Mouse (Mus musculus): Measurements from ENCODE around the gene Gtf2f2. TPM values are rescaled to one million over a fixed set of nuclear protein-coding genes. Genes with fewer than 3 reads are reported as not detected.

The Gtf2f2 gene
- polyA plus RNA-seq, 1 experiment: 3.2 TPM

DNA sequence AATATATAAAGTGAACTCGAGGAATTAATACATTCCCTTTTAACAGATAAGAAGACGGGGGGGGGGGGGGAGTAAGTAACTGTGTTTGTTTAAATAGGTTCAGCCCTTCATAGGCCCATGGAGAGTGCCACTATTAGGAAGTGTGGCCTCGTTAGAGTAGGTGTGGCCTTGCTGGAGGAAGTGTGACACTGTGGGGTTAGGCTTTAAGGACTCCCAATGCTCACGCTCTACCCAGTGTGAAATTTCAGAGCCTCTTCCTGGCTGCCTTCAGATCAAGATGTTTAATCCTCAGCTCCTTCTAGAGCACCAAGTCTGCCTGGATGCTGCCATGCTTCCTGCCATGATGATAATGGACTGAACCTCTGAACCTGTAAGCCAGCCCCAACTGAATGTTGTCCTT lies 8.9 kb downstream of the Gtf2f2 start:
- no peak for DNase-seq
- Histone ChIP-seq H3K27ac (ENCODE audit: insufficient read depth, low read depth, low read length) (no peak overlapping the region), H3K4me1 (ENCODE audit: control insufficient read depth, insufficient read depth, low read length) (no peaks in the 10 kb centered on the region), H3K4me3 (ENCODE audit: insufficient read depth, low read depth, low read length) (no peak overlapping the region), H3K27me3 (replicated peaks; ENCODE audit: control insufficient read depth, insufficient read depth, low read length) (no peaks in the 10 kb centered on the region), H3K36me3 (ENCODE audit: control insufficient read depth, insufficient read depth, low read length) (no peaks in the 10 kb centered on the region)
- TF ChIP-seq POLR2A (IDR thresholded peaks at IDR 0.05; ENCODE audit: low read depth, low read length): no peak
- no peak for TF ChIP-seq CTCF (conservative IDR thresholded peaks at IDR 0.05; ENCODE audit: insufficient read depth, insufficient read length, low read depth, low read length)
- WGBS: 80% methylated on average over 4 of the region's 4 CpGs

DNA sequence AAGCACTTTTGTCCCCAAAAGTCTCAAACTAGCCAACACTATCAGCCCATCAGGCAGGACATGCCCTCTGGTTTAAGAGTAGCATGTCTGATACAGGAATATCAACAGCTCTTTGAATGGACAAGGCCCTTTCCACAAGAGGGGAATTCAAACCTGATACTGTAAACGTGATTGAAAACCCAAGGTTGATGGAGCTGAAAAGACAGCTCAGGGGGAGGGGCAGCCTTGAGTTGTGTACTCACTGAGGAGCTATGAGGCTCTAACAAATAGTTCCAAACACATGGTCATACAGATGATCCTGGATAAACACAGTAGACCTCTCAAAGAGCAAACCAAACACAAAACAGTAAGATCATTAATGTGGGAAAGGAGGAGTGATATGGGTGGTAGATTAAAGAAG lies 12.6 kb downstream of the Gtf2f2 start:
- H3K36me3 ChIP-seq (ENCODE audit: control insufficient read depth, insufficient read depth, low read length): no peaks in the 10 kb centered on the region
- H3K27ac ChIP-seq (ENCODE audit: insufficient read depth, low read depth, low read length): no peak overlapping the region
- 51% methylated on average over 1 of the region's 1 CpGs for WGBS
- H3K4me1 ChIP-seq (ENCODE audit: control insufficient read depth, insufficient read depth, low read length): no peaks in the 10 kb centered on the region
- H3K27me3 ChIP-seq (replicated peaks; ENCODE audit: control insufficient read depth, insufficient read depth, low read length): no peaks in the 10 kb centered on the region
- no peak overlapping the region for H3K4me3 ChIP-seq (ENCODE audit: insufficient read depth, low read depth, low read length)
- DNase-seq: no peak
- no peak for TF ChIP-seq CTCF (conservative IDR thresholded peaks at IDR 0.05; ENCODE audit: insufficient read depth, insufficient read length, low read depth, low read length)
- no peak for TF ChIP-seq POLR2A (IDR thresholded peaks at IDR 0.05; ENCODE audit: low read depth, low read length)

DNA sequence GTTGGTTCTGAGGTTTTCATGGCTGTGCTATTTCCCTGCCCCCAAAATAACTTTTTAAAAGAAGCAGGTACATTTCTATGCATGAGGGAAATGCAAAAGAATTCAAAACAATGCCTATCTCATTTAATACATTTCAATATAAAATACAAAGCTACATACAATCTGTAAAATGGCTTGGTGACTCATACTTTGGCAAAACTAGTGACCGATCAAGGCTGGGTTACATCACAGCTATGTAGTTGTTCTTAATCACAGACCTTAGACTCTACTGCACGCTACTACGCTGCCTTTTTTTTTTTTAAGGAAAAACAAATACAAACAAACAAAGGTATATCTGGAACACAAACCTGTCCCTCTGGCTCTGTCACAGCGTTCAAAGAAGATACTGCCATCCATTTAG lies 18.3 kb downstream of the Gtf2f2 start:
- 94% methylated on average over 4 of the region's 4 CpGs for WGBS
- Histone ChIP-seq H3K4me3 (ENCODE audit: insufficient read depth, low read depth, low read length) (no peak overlapping the region), H3K27me3 (replicated peaks; ENCODE audit: control insufficient read depth, insufficient read depth, low read length) (no peaks in the 10 kb centered on the region), H3K36me3 (ENCODE audit: control insufficient read depth, insufficient read depth, low read length) (no peaks in the 10 kb centered on the region), H3K4me1 (ENCODE audit: control insufficient read depth, insufficient read depth, low read length) (no peaks in the 10 kb centered on the region), H3K27ac (ENCODE audit: insufficient read depth, low read depth, low read length) (no peak overlapping the region)
- TF ChIP-seq CTCF (conservative IDR thresholded peaks at IDR 0.05; ENCODE audit: insufficient read depth, insufficient read length, low read depth, low read length) (no peak), POLR2A (IDR thresholded peaks at IDR 0.05; ENCODE audit: low read depth, low read length) (no peak)
- no peak for DNase-seq

DNA sequence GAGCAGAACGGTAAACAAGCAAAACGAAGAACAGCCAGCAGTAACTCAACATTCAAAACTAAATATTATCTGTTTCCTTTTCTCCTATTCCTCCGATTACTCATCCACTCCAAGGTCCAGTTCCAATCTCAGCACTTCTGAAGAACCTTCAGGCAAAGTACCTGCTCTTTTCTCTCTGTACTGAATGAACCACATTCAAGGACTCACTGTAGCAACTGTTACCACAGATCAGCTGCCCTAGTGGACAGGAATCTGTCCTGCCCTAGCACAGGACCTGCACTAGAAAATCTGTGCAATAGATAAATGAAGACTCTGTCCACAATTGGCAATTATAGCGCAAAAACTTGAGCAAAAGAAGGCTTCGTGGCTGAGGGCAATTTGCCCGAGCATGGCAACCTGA lies 19.7 kb downstream of the Gtf2f2 start:
- no peak overlapping the region for H3K4me3 ChIP-seq (ENCODE audit: insufficient read depth, low read depth, low read length)
- no peaks in the 10 kb centered on the region for H3K4me1 ChIP-seq (ENCODE audit: control insufficient read depth, insufficient read depth, low read length)
- no peaks in the 10 kb centered on the region for H3K36me3 ChIP-seq (ENCODE audit: control insufficient read depth, insufficient read depth, low read length)
- H3K27ac ChIP-seq (ENCODE audit: insufficient read depth, low read depth, low read length): no peak overlapping the region
- no peak for TF ChIP-seq CTCF (conservative IDR thresholded peaks at IDR 0.05; ENCODE audit: insufficient read depth, insufficient read length, low read depth, low read length)
- no peak for TF ChIP-seq POLR2A (IDR thresholded peaks at IDR 0.05; ENCODE audit: low read depth, low read length)
- no peaks in the 10 kb centered on the region for H3K27me3 ChIP-seq (replicated peaks; ENCODE audit: control insufficient read depth, insufficient read depth, low read length)
- WGBS: 90% methylated on average over 6 of the region's 6 CpGs
- no peak for DNase-seq

DNA sequence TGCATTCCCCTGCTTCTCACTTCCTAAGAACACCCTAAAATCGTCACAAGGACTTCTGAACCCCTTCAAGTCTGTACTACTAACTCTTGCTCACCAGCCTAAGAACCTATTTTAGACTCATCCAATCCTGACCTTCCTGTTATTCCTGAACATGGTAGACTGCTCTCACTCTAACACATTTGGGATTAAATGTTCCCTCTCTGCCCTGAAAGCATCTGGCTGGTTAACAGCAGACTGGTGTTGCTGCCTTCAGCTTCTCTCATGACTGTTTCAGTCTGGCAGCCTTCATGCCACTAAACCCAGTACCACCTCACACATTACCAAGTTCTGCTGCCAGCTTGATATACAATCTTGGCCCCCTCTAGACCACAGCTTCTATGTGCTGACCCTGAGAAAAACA lies 21.5 kb downstream of the Gtf2f2 start:
- no peaks in the 10 kb centered on the region for H3K36me3 ChIP-seq (ENCODE audit: control insufficient read depth, insufficient read depth, low read length)
- no peaks in the 10 kb centered on the region for H3K4me1 ChIP-seq (ENCODE audit: control insufficient read depth, insufficient read depth, low read length)
- no peak overlapping the region for H3K27ac ChIP-seq (ENCODE audit: insufficient read depth, low read depth, low read length)
- DNase-seq: no peak
- TF ChIP-seq POLR2A (IDR thresholded peaks at IDR 0.05; ENCODE audit: low read depth, low read length) (no peak), CTCF (conservative IDR thresholded peaks at IDR 0.05; ENCODE audit: insufficient read depth, insufficient read length, low read depth, low read length) (no peak)
- WGBS: 97% methylated on average over 1 of the region's 1 CpGs
- no peak overlapping the region for H3K4me3 ChIP-seq (ENCODE audit: insufficient read depth, low read depth, low read length)
- H3K27me3 ChIP-seq (replicated peaks; ENCODE audit: control insufficient read depth, insufficient read depth, low read length): no peaks in the 10 kb centered on the region

- no peaks in the 10 kb centered on the region for H3K4me1 ChIP-seq (ENCODE audit: control insufficient read depth, insufficient read depth, low read length)
- 81% methylated on average over 7 of the region's 7 CpGs for WGBS
- DNase-seq: no peak
- no peaks in the 10 kb centered on the region for H3K36me3 ChIP-seq (ENCODE audit: control insufficient read depth, insufficient read depth, low read length)
- H3K27me3 ChIP-seq (replicated peaks; ENCODE audit: control insufficient read depth, insufficient read depth, low read length): no peaks in the 10 kb centered on the region
- H3K27ac ChIP-seq (ENCODE audit: insufficient read depth, low read depth, low read length): no peak overlapping the region
- TF ChIP-seq POLR2A (IDR thresholded peaks at IDR 0.05; ENCODE audit: low read depth, low read length) (no peak), CTCF (conservative IDR thresholded peaks at IDR 0.05; ENCODE audit: insufficient read depth, insufficient read length, low read depth, low read length) (no peak)
- no peak overlapping the region for H3K4me3 ChIP-seq (ENCODE audit: insufficient read depth, low read depth, low read length)
Measured at GRCm38 (mm10) chr14:75986878-75987483, 23.7 kb downstream of the Gtf2f2 start.

GRCm38 (mm10) chr14:75985112-75985511 lies 25.6 kb downstream of the Gtf2f2 start:
- Histone ChIP-seq H3K36me3 (ENCODE audit: control insufficient read depth, insufficient read depth, low read length) (no peaks in the 10 kb centered on the region), H3K4me3 (ENCODE audit: insufficient read depth, low read depth, low read length) (no peak overlapping the region), H3K4me1 (ENCODE audit: control insufficient read depth, insufficient read depth, low read length) (no peaks in the 10 kb centered on the region), H3K27ac (ENCODE audit: insufficient read depth, low read depth, low read length) (no peak overlapping the region), H3K27me3 (replicated peaks; ENCODE audit: control insufficient read depth, insufficient read depth, low read length) (no peaks in the 10 kb centered on the region)
- DNase-seq: no peak
- TF ChIP-seq POLR2A (IDR thresholded peaks at IDR 0.05; ENCODE audit: low read depth, low read length): no peak
- no peak for TF ChIP-seq CTCF (conservative IDR thresholded peaks at IDR 0.05; ENCODE audit: insufficient read depth, insufficient read length, low read depth, low read length)
- WGBS: 42% methylated on average over 4 of the region's 4 CpGs

All from kidney, adult 2 months (tissue).